Comparison of ENCODE assay signal across 15 mouse cellular contexts in genomic region chr19:37896081-37896480, GRCm38 (mm10).
DNase-seq lines count a peak whose midpoint lies in the region; ATAC-seq and TF ChIP-seq lines count a peak whose summit lies in the region.
"Had no signal": no experiment of that assay in that cellular context is flagged by ENCODE, and none has a peak within 500 bp of the region (broad histone marks: within the 10 kb centered on the region; RNA-seq: fewer than 3 reads in every experiment).

No protein-coding gene starts in this region.

- no peaks in the 10 kb centered on the region for H3K4me1 ChIP-seq in forebrain, embryonic 14.5 days (ENCODE audit: control insufficient read depth, insufficient read depth, low read length)
- 0 out of 2 replicates have a peak, but pooled peaks cover 5% of the 10 kb centered on the region for H3K4me1 ChIP-seq in forebrain, embryonic 12.5 days
- peaks cover 6% of the 10 kb centered on the region for H3K4me1 ChIP-seq in midbrain, embryonic 11.5 days (ENCODE audit: control insufficient read depth, insufficient read depth, low read length)
- no peaks in the 10 kb centered on the region for H3K4me1 ChIP-seq in midbrain, postnatal 0 days (ENCODE audit: insufficient read depth, low read length)
- no peaks in the 10 kb centered on the region for H3K4me1 ChIP-seq in embryonic facial prominence, embryonic 14.5 days (ENCODE audit: control insufficient read depth, insufficient read depth, low read length)
- H3K4me1 ChIP-seq: hindbrain, embryonic 13.5 days; limb, embryonic 12.5 days; neural tube, embryonic 15.5 days had no signal

- DNase-seq in forebrain, embryonic 14.5 days (ENCODE audit: low spot score), result peak; percentile 26
- DNase-seq in midbrain, embryonic 11.5 days (ENCODE audit: low spot score, missing footprints), result peak; percentile 90
- DNase-seq in midbrain, postnatal 0 days (ENCODE audit: low spot score), result no peak
- peak; percentile 73 for DNase-seq in embryonic facial prominence, embryonic 14.5 days (ENCODE audit: low spot score)
- no peak for DNase-seq in spleen, postnatal 4 days (ENCODE audit: low spot score in 2 of 2)
- no peak for DNase-seq in spleen, adult 12 weeks (ENCODE audit: low spot score)
- DNase-seq in cerebellum, postnatal 36 days, result no peak
- DNase-seq: cerebellum, adult 18-20 months; kidney, adult 8-10 months; right cerebral cortex, postnatal 4 days; thymus, postnatal 14 days had no signal

- no peaks in the 10 kb centered on the region for H3K36me3 ChIP-seq in forebrain, embryonic 14.5 days (ENCODE audit: control insufficient read depth, insufficient read depth, low read length)
- no peaks in the 10 kb centered on the region for H3K36me3 ChIP-seq in forebrain, embryonic 12.5 days (replicated peaks)
- no peaks in the 10 kb centered on the region for H3K36me3 ChIP-seq in midbrain, embryonic 11.5 days (ENCODE audit: control insufficient read depth, insufficient read depth, low read length)
- H3K36me3 ChIP-seq in midbrain, postnatal 0 days (ENCODE audit: insufficient read depth, low read length), result no peaks in the 10 kb centered on the region
- H3K36me3 ChIP-seq in embryonic facial prominence, embryonic 14.5 days (ENCODE audit: control insufficient read depth, insufficient read depth, low read length), result 0 out of 2 replicates have a peak, but pooled peaks cover 4% of the 10 kb centered on the region
- H3K36me3 ChIP-seq: hindbrain, embryonic 13.5 days; limb, embryonic 12.5 days; neural tube, embryonic 15.5 days had no signal

- no peak for ATAC-seq in forebrain, embryonic 14.5 days
- ATAC-seq in forebrain, embryonic 12.5 days (ENCODE audit: low FRiP score), result no peak
- ATAC-seq in midbrain, embryonic 11.5 days (ENCODE audit: low FRiP score), result peak; percentile 85
- ATAC-seq in midbrain, postnatal 0 days (ENCODE audit: low FRiP score), result no peak
- peak; percentile 70; the same call in 1 of the 2 replicates for ATAC-seq in embryonic facial prominence, embryonic 14.5 days (ENCODE audit: low read depth)

- no peak for TF ChIP-seq CTCF in midbrain, postnatal 0 days (IDR thresholded peaks at IDR 0.05)

- 0 out of 2 replicates have a peak, but pooled peaks cover 2% of the 10 kb centered on the region for H3K27me3 ChIP-seq in forebrain, embryonic 14.5 days (replicated peaks; ENCODE audit: control insufficient read depth, insufficient read depth, low read length)
- H3K27me3 ChIP-seq in forebrain, embryonic 12.5 days, result peaks cover 41% of the 10 kb centered on the region
- H3K27me3 ChIP-seq in midbrain, embryonic 11.5 days (ENCODE audit: control insufficient read depth, insufficient read depth, low read length), result peaks cover 61% of the 10 kb centered on the region
- H3K27me3 ChIP-seq in midbrain, postnatal 0 days (ENCODE audit: insufficient read depth, low read length), result no peaks in the 10 kb centered on the region
- H3K27me3 ChIP-seq in embryonic facial prominence, embryonic 14.5 days (replicated peaks; ENCODE audit: control insufficient read depth, insufficient read depth, low read length), result no peaks in the 10 kb centered on the region
- H3K27me3 ChIP-seq: hindbrain, embryonic 13.5 days; limb, embryonic 12.5 days; neural tube, embryonic 15.5 days had no signal

- H3K4me2 ChIP-seq in forebrain, embryonic 14.5 days (ENCODE audit: low read length), result no peak overlapping the region
- H3K4me2 ChIP-seq in forebrain, embryonic 12.5 days, result no peak overlapping the region
- no peak overlapping the region for H3K4me2 ChIP-seq in midbrain, embryonic 11.5 days
- H3K4me2 ChIP-seq in midbrain, postnatal 0 days (ENCODE audit: low read depth, low read length, poor library complexity, severe bottlenecking), result no peak overlapping the region
- H3K4me2 ChIP-seq in embryonic facial prominence, embryonic 14.5 days (ENCODE audit: low read depth, low read length), result no peak overlapping the region
- H3K4me2 ChIP-seq: hindbrain, embryonic 13.5 days; limb, embryonic 12.5 days; neural tube, embryonic 15.5 days had no signal

- no peaks in the 10 kb centered on the region for H3K9me3 ChIP-seq in forebrain, embryonic 14.5 days (replicated peaks; ENCODE audit: control insufficient read depth, low read length)
- no peaks in the 10 kb centered on the region for H3K9me3 ChIP-seq in forebrain, embryonic 12.5 days
- H3K9me3 ChIP-seq in midbrain, embryonic 11.5 days (ENCODE audit: control insufficient read depth, low read length), result no peaks in the 10 kb centered on the region
- no peaks in the 10 kb centered on the region for H3K9me3 ChIP-seq in midbrain, postnatal 0 days (ENCODE audit: low read length)
- H3K9me3 ChIP-seq in embryonic facial prominence, embryonic 14.5 days (ENCODE audit: control insufficient read depth, low read length), result no peaks in the 10 kb centered on the region
- H3K9me3 ChIP-seq: hindbrain, embryonic 13.5 days; limb, embryonic 12.5 days; neural tube, embryonic 15.5 days had no signal

- no peak overlapping the region for H3K27ac ChIP-seq in forebrain, embryonic 14.5 days (ENCODE audit: low read depth, low read length)
- H3K27ac ChIP-seq in forebrain, embryonic 12.5 days, result no peak overlapping the region
- H3K27ac ChIP-seq in midbrain, embryonic 11.5 days (ENCODE audit: low read depth, low read length), result peak overlapping the region; percentile 12; the same call in 1 of the 2 replicates
- no peak overlapping the region for H3K27ac ChIP-seq in midbrain, postnatal 0 days (ENCODE audit: low read depth, low read length)
- no peak overlapping the region for H3K27ac ChIP-seq in embryonic facial prominence, embryonic 14.5 days (replicated peaks; ENCODE audit: low read depth, low read length)
- H3K27ac ChIP-seq: hindbrain, embryonic 13.5 days; limb, embryonic 12.5 days; neural tube, embryonic 15.5 days had no signal

- no peak overlapping the region for H3K4me3 ChIP-seq in forebrain, embryonic 14.5 days (ENCODE audit: low read depth, low read length)
- no peak overlapping the region for H3K4me3 ChIP-seq in forebrain, embryonic 12.5 days (replicated peaks)
- H3K4me3 ChIP-seq in midbrain, embryonic 11.5 days (ENCODE audit: low read depth, low read length), result no peak overlapping the region
- H3K4me3 ChIP-seq in midbrain, postnatal 0 days (ENCODE audit: low read depth, low read length), result no peak overlapping the region
- H3K4me3 ChIP-seq in embryonic facial prominence, embryonic 14.5 days (ENCODE audit: low read depth, low read length), result no peak overlapping the region
- H3K4me3 ChIP-seq: hindbrain, embryonic 13.5 days; limb, embryonic 12.5 days; neural tube, embryonic 15.5 days had no signal

- H3K9ac ChIP-seq in forebrain, embryonic 14.5 days (ENCODE audit: low read length), result no peak overlapping the region
- H3K9ac ChIP-seq in forebrain, embryonic 12.5 days, result no peak overlapping the region
- H3K9ac ChIP-seq in midbrain, embryonic 11.5 days (ENCODE audit: low read length), result no peak overlapping the region
- H3K9ac ChIP-seq in midbrain, postnatal 0 days (replicated peaks; ENCODE audit: low read length, poor library complexity, severe bottlenecking), result no peak overlapping the region
- no peak overlapping the region for H3K9ac ChIP-seq in embryonic facial prominence, embryonic 14.5 days (ENCODE audit: low read depth, low read length)
- H3K9ac ChIP-seq: hindbrain, embryonic 13.5 days; limb, embryonic 12.5 days; neural tube, embryonic 15.5 days had no signal

- WGBS in forebrain, embryonic 14.5 days, result 8% methylated on average over 7 of the region's 7 CpGs
- WGBS in forebrain, embryonic 12.5 days, result 13% methylated on average over 7 of the region's 7 CpGs
- WGBS in midbrain, embryonic 11.5 days, result 20% methylated on average over 7 of the region's 7 CpGs
- 17% methylated on average over 7 of the region's 7 CpGs for WGBS in midbrain, postnatal 0 days
- 29% methylated on average over 7 of the region's 7 CpGs for WGBS in embryonic facial prominence, embryonic 14.5 days

Comparison
In these comparisons a context has a peak if more than half of its experiments do, and no peak if none do; other contexts are left out.
1. ATAC-seq: peak in midbrain, embryonic 11.5 days (single experiment) and embryonic facial prominence, embryonic 14.5 days (single experiment); none in forebrain, embryonic 14.5 days (single experiment), forebrain, embryonic 12.5 days (single experiment) and midbrain, postnatal 0 days (single experiment).
2. DNase-seq: peak in forebrain, embryonic 14.5 days (single experiment), midbrain, embryonic 11.5 days (single experiment) and embryonic facial prominence, embryonic 14.5 days (single experiment); none in midbrain, postnatal 0 days (single experiment), spleen, postnatal 4 days (0 of 2), spleen, adult 12 weeks (single experiment) and cerebellum, postnatal 36 days (0 of 2).